Mouse (Mus musculus) heart, embryonic 16.5 days (tissue): ENCODE results near the gene Slc4a4. TPM values are rescaled to one million over a fixed set of nuclear protein-coding genes. Genes with fewer than 3 reads are reported as not detected.

Experiments
- ATAC-seq: fragments of 200-750 bp; cut with Nextera tagmentation; replicated peaks from 2 replicates; pipeline ENCODE4 v1.8.0; 2017; ENCODE audit warnings: moderate number of reproducible peaks; ENCODE audit not compliant: insufficient read depth, low FRiP score; ENCODE audit errors: extremely low read depth
- H3K27ac ChIP-seq: fragments of 300-500 bp; sonication (generic); 2 replicates; pipeline ENCODE4 v1.5.1; 2014; ENCODE audit warnings: mild to moderate bottlenecking, low read length, control low read depth, moderate library complexity
- H3K27me3 ChIP-seq: fragments of 300-500 bp; sonication (generic); 2 replicates; pipeline ENCODE4 v1.6.1; 2014; ENCODE audit warnings: low read length, mixed read lengths; ENCODE audit not compliant: control insufficient read depth, insufficient read depth
- H3K36me3 ChIP-seq: fragments of 300-500 bp; sonication (generic); 2 replicates; pipeline ENCODE4 v1.6.1; 2014; ENCODE audit not compliant: control insufficient read depth, insufficient read depth
- H3K4me1 ChIP-seq: fragments of 300-500 bp; sonication (generic); 2 replicates; pipeline ENCODE4 v1.6.1; 2014; ENCODE audit warnings: low read length, mixed read lengths; ENCODE audit not compliant: control insufficient read depth, insufficient read depth
- H3K4me2 ChIP-seq: fragments of 300-500 bp; sonication (generic); 2 replicates; pipeline ENCODE4 v1.6.1; 2014; ENCODE audit warnings: low read depth, mild to moderate bottlenecking, control low read depth, low read length
- H3K4me3 ChIP-seq: fragments of 300-500 bp; sonication (generic); 2 replicates; pipeline ENCODE4 v1.5.1; 2014; ENCODE audit warnings: mild to moderate bottlenecking, control low read depth, low read length
- H3K9ac ChIP-seq: fragments of 300-500 bp; sonication (generic); 2 replicates; pipeline ENCODE4 v1.6.1; 2014; ENCODE audit warnings: low read length, control low read depth
- H3K9me3 ChIP-seq: fragments of 300-500 bp; sonication (generic); replicated peaks from 2 replicates; pipeline ENCODE4 v1.6.1; 2016; ENCODE audit warnings: low read length; ENCODE audit not compliant: control insufficient read depth
- WGBS: fragments of 180-500 bp; shearing (Covaris S2); extraction: QIAGEN DNeasy Blood & Tissue Kit; methylation state at CpG from one replicate; pipeline ENCODE4 v1.1.7; 2014; 5-methylcytosine and 5-hydroxymethylcytosine counted together
- polyA plus RNA-seq: library from polyadenylated mRNA; unstranded; fragments of >200 nt; fragmentation: Nextera tagmentation; extraction: Ambion mirVana; gene quantifications from 2 replicates; pipeline ENCODE4 v1.2.1, GENCODE M21; 2015

Slc4a4 gene
- polyA plus RNA-seq, 1 experiment from 2014 or later: 2.8 TPM

GRCm38 (mm10) chr5:89229606-89230005, 343.0 kb downstream of the Slc4a4 start:
- Histone ChIP-seq H3K9me3 (no peaks in the 10 kb centered on the region), H3K27me3 (no peaks in the 10 kb centered on the region), H3K36me3 (no peaks in the 10 kb centered on the region; the same call in 1 of the 2 replicates), H3K27ac (no peak overlapping the region), H3K4me3 (no peak overlapping the region), H3K9ac (no peak overlapping the region), H3K4me2 (no peak overlapping the region), H3K4me1 (no peaks in the 10 kb centered on the region)
- ATAC-seq: no peak
- WGBS: 74% methylated on average over 5 of the region's 5 CpGs

DNA sequence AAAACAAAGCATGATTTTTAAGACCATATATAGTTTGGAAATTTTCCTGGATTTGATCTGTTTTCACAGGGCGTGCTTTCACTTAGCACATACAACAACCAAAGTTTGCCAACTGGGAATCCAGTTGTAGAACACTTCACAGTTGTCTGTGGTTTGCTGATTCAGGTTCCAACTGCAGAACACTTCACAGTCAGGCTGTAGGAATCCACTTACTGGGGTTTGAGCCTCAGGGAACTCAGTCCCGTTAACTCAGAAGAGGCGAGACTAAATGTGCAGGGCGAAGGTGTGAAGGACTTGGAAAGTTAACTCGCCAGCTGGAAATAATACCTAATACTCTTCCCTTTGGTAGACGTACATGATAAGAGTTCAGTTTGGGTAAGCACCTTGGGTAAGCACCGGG, 345.7 kb downstream of the Slc4a4 start:
- Histone ChIP-seq H3K27ac (no peak overlapping the region), H3K27me3 (no peaks in the 10 kb centered on the region), H3K4me1 (no peaks in the 10 kb centered on the region), H3K4me3 (no peak overlapping the region), H3K36me3 (no peaks in the 10 kb centered on the region; the same call in 1 of the 2 replicates), H3K9me3 (no peaks in the 10 kb centered on the region), H3K9ac (no peak overlapping the region), H3K4me2 (no peak overlapping the region)
- WGBS: 79% methylated on average over 7 of the region's 7 CpGs
- ATAC-seq: no peak

GRCm38 (mm10) chr5:89251806-89252205, 365.2 kb downstream of the Slc4a4 start:
- no peak overlapping the region for H3K27ac ChIP-seq
- H3K9ac ChIP-seq: no peak overlapping the region
- H3K9me3 ChIP-seq: no peaks in the 10 kb centered on the region
- no peak for ATAC-seq
- H3K4me3 ChIP-seq: no peak overlapping the region
- no peak overlapping the region for H3K4me2 ChIP-seq
- WGBS: 74% methylated on average over 5 of the region's 5 CpGs
- H3K4me1 ChIP-seq: no peaks in the 10 kb centered on the region
- no peaks in the 10 kb centered on the region for H3K36me3 ChIP-seq
- no peaks in the 10 kb centered on the region for H3K27me3 ChIP-seq

DNA sequence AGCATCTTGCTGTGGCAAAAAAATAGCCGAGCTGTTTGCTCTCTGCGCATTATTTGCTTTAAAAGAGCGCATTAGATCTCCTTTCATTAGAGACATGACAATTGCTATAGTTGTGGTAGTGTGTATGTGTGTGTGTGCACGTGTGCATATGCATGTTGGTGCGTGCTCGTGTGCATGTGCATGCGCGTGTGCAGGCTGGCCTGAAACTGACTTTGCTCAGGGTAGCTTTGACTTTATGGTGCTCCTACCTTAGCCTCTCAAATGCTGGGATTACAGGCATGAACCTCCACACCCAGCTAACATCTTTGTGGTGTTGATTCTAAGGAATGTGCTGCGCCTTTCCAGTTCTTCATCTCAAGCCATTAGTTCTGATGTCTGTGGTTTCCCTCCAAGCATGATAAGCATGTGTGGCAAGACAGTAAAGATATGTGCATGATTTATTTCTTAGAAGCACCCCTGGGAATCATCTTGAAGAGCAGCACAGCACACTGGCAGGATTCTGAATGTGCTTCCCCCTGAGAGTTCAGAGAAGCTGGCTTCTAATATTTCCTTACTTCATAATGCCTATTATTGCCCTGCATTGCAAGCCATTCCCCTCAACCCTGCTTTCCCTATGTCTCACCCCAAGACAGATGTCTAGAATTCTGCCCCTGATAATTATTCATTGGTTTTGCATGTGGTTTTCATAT, 373.3 kb downstream of the Slc4a4 start:
- ATAC-seq: no peak
- 86% methylated on average over 9 of the region's 9 CpGs for WGBS
- Histone ChIP-seq H3K27me3 (no peaks in the 10 kb centered on the region), H3K4me3 (no peak overlapping the region), H3K4me1 (no peaks in the 10 kb centered on the region), H3K27ac (no peak overlapping the region), H3K4me2 (no peak overlapping the region), H3K36me3 (no peaks in the 10 kb centered on the region), H3K9me3 (no peaks in the 10 kb centered on the region), H3K9ac (no peak overlapping the region)

DNA sequence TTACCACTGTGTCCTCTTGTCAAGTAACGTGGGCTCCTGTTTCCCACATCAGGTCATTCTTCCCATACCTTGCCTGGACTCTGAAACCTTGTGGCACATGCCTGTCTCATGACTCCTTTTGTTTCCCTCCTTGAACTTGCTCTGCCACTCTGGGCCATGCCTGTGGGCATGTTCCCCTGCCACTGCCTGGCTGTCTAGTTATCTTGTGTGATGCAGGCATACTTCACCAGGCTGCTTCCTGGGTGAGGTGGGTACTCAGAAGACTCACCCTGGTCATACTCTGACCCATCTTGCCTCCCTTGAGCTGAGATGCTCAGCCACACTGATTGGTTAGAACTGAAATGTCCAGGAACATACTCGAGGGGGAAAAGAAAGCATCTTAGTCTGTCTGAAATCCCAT, 390.4 kb downstream of the Slc4a4 start:
- H3K27me3 ChIP-seq: no peaks in the 10 kb centered on the region
- no peak overlapping the region for H3K4me2 ChIP-seq
- 69% methylated on average over 2 of the region's 2 CpGs for WGBS
- H3K4me1 ChIP-seq: no peaks in the 10 kb centered on the region
- no peak overlapping the region for H3K9ac ChIP-seq
- no peaks in the 10 kb centered on the region for H3K9me3 ChIP-seq
- H3K27ac ChIP-seq: no peak overlapping the region
- no peak for ATAC-seq
- no peaks in the 10 kb centered on the region for H3K36me3 ChIP-seq
- H3K4me3 ChIP-seq: no peak overlapping the region

GRCm38 (mm10) chr5:89277616-89278015, 391.0 kb downstream of the Slc4a4 start:
- ATAC-seq: no peak

GRCm38 (mm10) chr5:89278309-89278708, 391.7 kb downstream of the Slc4a4 start:
- no peak overlapping the region for H3K4me3 ChIP-seq
- no peak overlapping the region for H3K9ac ChIP-seq
- H3K27ac ChIP-seq: no peak overlapping the region
- H3K4me1 ChIP-seq: no peaks in the 10 kb centered on the region
- no peak overlapping the region for H3K4me2 ChIP-seq
- H3K27me3 ChIP-seq: no peaks in the 10 kb centered on the region
- no peaks in the 10 kb centered on the region for H3K36me3 ChIP-seq
- no peaks in the 10 kb centered on the region for H3K9me3 ChIP-seq
- ATAC-seq: no peak

More at GRCm38 (mm10) chr5:89277616-89278015, 391.0 kb downstream of the Slc4a4 start:
- Histone ChIP-seq H3K9ac (no peak overlapping the region), H3K4me3 (no peak overlapping the region), H3K27me3 (no peaks in the 10 kb centered on the region), H3K36me3 (no peaks in the 10 kb centered on the region), H3K4me1 (no peaks in the 10 kb centered on the region), H3K27ac (no peak overlapping the region), H3K9me3 (no peaks in the 10 kb centered on the region), H3K4me2 (no peak overlapping the region)
- WGBS: 55% methylated on average over 5 of the region's 5 CpGs

GRCm38 (mm10) chr5:89280312-89280863, 393.8 kb downstream of the Slc4a4 start:
- WGBS: 79% methylated on average over 3 of the region's 3 CpGs

More at GRCm38 (mm10) chr5:89280312-89280863, 393.8 kb downstream of the Slc4a4 start:
- Histone ChIP-seq H3K27me3 (no peaks in the 10 kb centered on the region), H3K4me3 (no peak overlapping the region), H3K27ac (no peak overlapping the region), H3K9ac (no peak overlapping the region), H3K9me3 (no peaks in the 10 kb centered on the region), H3K4me2 (no peak overlapping the region), H3K36me3 (no peaks in the 10 kb centered on the region), H3K4me1 (no peaks in the 10 kb centered on the region)
- no peak for ATAC-seq
